Mouse (Mus musculus) CD4-positive, CD25-positive, alpha-beta regulatory T cell, adult 9 weeks (primary cell): Measurements from ENCODE around the gene Itm2a. TPM values are rescaled to one million over a fixed set of nuclear protein-coding genes. Genes with fewer than 3 reads are reported as not detected.

Experiments used
- polyA plus RNA-seq: library from polyadenylated mRNA; unstranded; fragments of 100-300 nt; shearing (Covaris generic); gene quantifications from one replicate; pipeline ENCODE4 v1.2.1, GENCODE M21; 2017

Gene Itm2a
- polyA plus RNA-seq, result 138 TPM

GRCm38 (mm10) chrX:107402915-107403912, at the start of gene Itm2a:
Gene Itm2a (minus strand): TSS chrX:107403376.

Other genes starting within 250 kb of the Itm2a start
- 94.8 TPM for gene Gpr174, start 147.5 kb downstream of the Itm2a start, polyA plus RNA-seq